Mouse (Mus musculus) midbrain, embryonic 11.5 days (tissue): ENCODE data around the gene Rrp1b. TPM values are rescaled to one million over a fixed set of nuclear protein-coding genes. Genes with fewer than 3 reads are reported as not detected.
"Not testable (repeated sequence)": the region's sequence is repeated elsewhere in the genome, so short reads cannot be mapped to it uniquely, and the experiment has no call there.

Experiments used
- ATAC-seq: fragments of 200-750 bp; cut with Nextera tagmentation; 2 replicates; pipeline ENCODE4 v1.8.0; 2017; ENCODE audit warnings: moderate TSS enrichment, moderate library complexity; ENCODE audit not compliant: low FRiP score
- DNase-seq: peaks from one replicate; pipeline ENCODE4 v3.0.0; 2015; ENCODE audit warnings: low spot score; ENCODE audit errors: missing footprints
- H3K27ac ChIP-seq: fragments of 300-500 bp; sonication (generic); 2 replicates; pipeline ENCODE4 v1.5.1; 2014; ENCODE audit warnings: low read depth, low read length
- H3K27me3 ChIP-seq: fragments of 300-500 bp; sonication (generic); 2 replicates; pipeline ENCODE4 v1.6.1; 2014; ENCODE audit warnings: mild to moderate bottlenecking, low read length, moderate library complexity, mixed read lengths; ENCODE audit not compliant: control insufficient read depth, insufficient read depth
- H3K36me3 ChIP-seq: fragments of 300-500 bp; sonication (generic); 2 replicates; pipeline ENCODE4 v1.6.1; 2014; ENCODE audit warnings: mild to moderate bottlenecking, low read length, moderate library complexity, mixed read lengths; ENCODE audit not compliant: control insufficient read depth, insufficient read depth
- H3K4me1 ChIP-seq: fragments of 300-500 bp; sonication (generic); 2 replicates; pipeline ENCODE4 v1.6.1; 2014; ENCODE audit warnings: low read length; ENCODE audit not compliant: control insufficient read depth, insufficient read depth
- H3K4me2 ChIP-seq: fragments of 300-500 bp; sonication (generic); 2 replicates; pipeline ENCODE4 v1.6.1; 2014; ENCODE audit warnings: mild to moderate bottlenecking, moderate library complexity
- H3K4me3 ChIP-seq: fragments of 300-500 bp; sonication (generic); 2 replicates; pipeline ENCODE4 v1.5.1; 2014; ENCODE audit warnings: low read depth, low read length
- H3K9ac ChIP-seq: fragments of 300-500 bp; sonication (generic); 2 replicates; pipeline ENCODE4 v1.6.1; 2014; ENCODE audit warnings: low read length
- H3K9me3 ChIP-seq: fragments of 300-500 bp; sonication (generic); 2 replicates; pipeline ENCODE4 v1.6.1; 2016; ENCODE audit warnings: low read length; ENCODE audit not compliant: control insufficient read depth
- WGBS: fragments of 180-500 bp; shearing (Covaris S2); extraction: QIAGEN DNeasy Blood & Tissue Kit; methylation state at CpG from one replicate; pipeline ENCODE4 v1.1.7; 2014; 5-methylcytosine and 5-hydroxymethylcytosine counted together
- polyA plus RNA-seq: library from polyadenylated mRNA; unstranded; fragments of >200 nt; fragmentation: Nextera tagmentation; extraction: Ambion mirVana; gene quantifications from 2 replicates; pipeline ENCODE4 v1.2.1, GENCODE M21; 2014

Rrp1b gene
- polyA plus RNA-seq, 1 experiment from 2014 or later, result 51.2 TPM

DNA sequence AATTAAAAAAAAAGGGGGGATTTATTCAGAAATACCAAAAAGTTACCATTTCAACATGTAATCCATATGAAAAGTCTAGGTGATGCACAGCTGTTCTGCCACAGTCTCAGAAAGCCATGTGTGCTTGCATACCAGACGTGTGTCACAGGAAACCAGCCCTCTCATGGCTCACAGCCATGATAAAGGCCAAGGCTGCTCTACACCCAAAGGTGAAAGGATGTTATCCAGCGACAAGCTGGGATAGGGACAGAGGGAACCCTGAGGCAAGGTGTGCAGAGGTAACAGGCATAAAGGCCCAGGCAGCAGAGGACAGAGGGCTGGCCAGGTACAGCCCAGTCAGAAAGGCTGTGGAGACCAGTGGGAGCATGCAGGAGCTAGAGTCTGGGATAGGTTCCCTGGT lies 27.8 kb downstream of the Rrp1b start:
- Histone ChIP-seq H3K4me3 (no peak overlapping the region), H3K27ac (no peak overlapping the region), H3K4me1 (no peaks in the 10 kb centered on the region), H3K36me3 (peaks cover 19% of the 10 kb centered on the region), H3K4me2 (no peak overlapping the region), H3K9me3 (no peaks in the 10 kb centered on the region), H3K27me3 (no peaks in the 10 kb centered on the region), H3K9ac (no peak overlapping the region)
- peak; percentile 64 for DNase-seq
- ATAC-seq, result no peak
- WGBS, result 82% methylated on average over 2 of the region's 2 CpGs

DNA sequence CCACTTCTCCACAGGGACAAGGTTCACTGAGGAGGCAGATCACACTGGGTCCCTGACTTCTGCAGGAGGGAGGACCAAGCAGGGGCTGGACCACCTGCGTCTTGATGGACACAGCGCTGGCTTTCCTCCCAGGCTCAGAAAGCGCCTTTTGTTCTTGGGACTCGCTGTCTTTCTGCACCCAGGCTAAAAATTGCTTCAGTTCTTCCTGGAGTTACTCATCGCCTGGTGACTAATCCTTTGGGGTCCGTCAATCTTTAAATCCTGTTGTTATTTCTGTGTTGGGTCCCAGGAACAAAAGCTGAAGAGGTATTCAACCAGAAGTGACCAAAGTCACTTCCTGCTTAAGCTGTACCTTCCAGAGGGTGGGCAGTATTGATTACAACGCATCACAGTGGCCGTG lies 28.9 kb downstream of the Rrp1b start:
- H3K4me3 ChIP-seq, H3K4me1 ChIP-seq, H3K27ac ChIP-seq, ATAC-seq, H3K4me2 ChIP-seq, H3K9me3 ChIP-seq, H3K9ac ChIP-seq, H3K27me3 ChIP-seq: not testable (repeated sequence)
- peak; percentile 61 for DNase-seq
- whole genome bisulfite sequencing, result 49% methylated on average over 8 of the region's 8 CpGs
- H3K36me3 ChIP-seq, result peaks cover 13% of the 10 kb centered on the region

DNA sequence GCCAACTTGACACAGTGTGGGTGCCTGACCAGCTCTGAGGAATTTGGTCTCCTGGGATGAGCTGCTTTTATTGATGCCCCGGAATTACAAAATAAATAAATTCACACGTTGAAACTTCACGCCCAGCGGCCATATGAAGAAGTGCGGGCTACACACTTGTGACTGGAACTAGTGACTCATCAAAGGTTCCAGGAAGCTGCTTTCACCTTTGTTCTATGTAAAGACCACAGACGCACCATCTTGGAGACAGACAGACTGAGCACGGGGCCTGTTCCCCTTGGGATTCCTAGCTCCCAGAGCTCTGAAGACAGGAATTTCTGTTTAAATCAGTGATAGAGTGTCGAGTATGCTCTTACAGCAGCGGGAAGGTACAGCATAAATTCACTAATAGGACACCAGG lies 31.6 kb downstream of the Rrp1b start:
- Histone ChIP-seq H3K9ac (no peak overlapping the region), H3K27me3 (no peaks in the 10 kb centered on the region), H3K4me2 (no peak overlapping the region), H3K9me3 (no peaks in the 10 kb centered on the region), H3K4me1 (no peaks in the 10 kb centered on the region), H3K36me3 (no peaks in the 10 kb centered on the region), H3K4me3 (no peak overlapping the region), H3K27ac (no peak overlapping the region)
- no peak for ATAC-seq
- peak; percentile 77 for DNase-seq
- WGBS, result 80% methylated on average over 9 of the region's 9 CpGs

DNA sequence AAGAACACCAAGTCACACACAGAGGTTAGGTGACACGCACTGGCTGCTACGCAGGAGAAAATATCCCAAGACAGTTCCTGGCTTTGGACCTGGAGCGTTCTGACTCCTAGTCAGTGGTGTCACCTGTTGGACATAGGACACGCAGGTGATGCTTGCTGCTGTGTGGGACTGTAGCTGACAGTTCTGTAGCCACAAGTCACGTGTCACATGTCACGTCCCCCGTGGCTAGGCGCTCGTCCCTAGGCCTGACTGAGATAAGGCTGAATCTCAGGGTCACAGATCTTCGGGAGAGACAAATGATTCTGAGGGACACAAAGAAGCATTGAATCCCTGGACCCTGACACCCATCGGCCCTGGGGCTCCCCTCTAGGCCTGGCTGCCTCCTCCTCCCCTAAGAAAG lies 32.5 kb downstream of the Rrp1b start:
- Histone ChIP-seq H3K4me3 (no peak overlapping the region), H3K36me3 (no peaks in the 10 kb centered on the region), H3K27ac (no peak overlapping the region), H3K27me3 (no peaks in the 10 kb centered on the region), H3K9ac (no peak overlapping the region), H3K9me3 (no peaks in the 10 kb centered on the region), H3K4me1 (no peaks in the 10 kb centered on the region), H3K4me2 (no peak overlapping the region)
- ATAC-seq, result no peak
- 92% methylated on average over 11 of the region's 11 CpGs for WGBS
- peak; percentile 33 for DNase-seq

DNA sequence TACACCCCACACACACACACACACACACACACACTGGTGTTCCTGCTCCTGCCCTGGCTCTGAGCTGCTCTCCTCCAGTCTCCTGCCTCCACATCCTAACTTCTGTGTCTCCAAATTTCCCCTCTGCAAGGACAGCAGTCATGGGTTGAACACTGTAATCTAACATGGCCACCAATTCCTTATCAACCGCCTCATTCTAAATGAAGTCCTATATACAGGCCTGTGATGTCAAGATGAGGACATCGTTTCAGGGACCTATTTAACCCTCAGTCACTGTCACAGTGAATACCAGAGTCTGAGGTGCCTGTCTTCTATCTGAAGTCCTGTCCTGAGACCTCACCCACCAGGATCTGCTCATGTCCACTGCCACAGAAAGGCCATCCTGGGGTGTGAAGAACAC lies 32.9 kb downstream of the Rrp1b start:
- 96% methylated on average over 2 of the region's 2 CpGs for WGBS
- Histone ChIP-seq H3K36me3 (no peaks in the 10 kb centered on the region), H3K9ac (no peak overlapping the region), H3K27ac (no peak overlapping the region), H3K4me3 (no peak overlapping the region), H3K4me2 (no peak overlapping the region), H3K4me1 (no peaks in the 10 kb centered on the region), H3K9me3 (no peaks in the 10 kb centered on the region), H3K27me3 (no peaks in the 10 kb centered on the region)
- DNase-seq (no peak), ATAC-seq (no peak)

DNA sequence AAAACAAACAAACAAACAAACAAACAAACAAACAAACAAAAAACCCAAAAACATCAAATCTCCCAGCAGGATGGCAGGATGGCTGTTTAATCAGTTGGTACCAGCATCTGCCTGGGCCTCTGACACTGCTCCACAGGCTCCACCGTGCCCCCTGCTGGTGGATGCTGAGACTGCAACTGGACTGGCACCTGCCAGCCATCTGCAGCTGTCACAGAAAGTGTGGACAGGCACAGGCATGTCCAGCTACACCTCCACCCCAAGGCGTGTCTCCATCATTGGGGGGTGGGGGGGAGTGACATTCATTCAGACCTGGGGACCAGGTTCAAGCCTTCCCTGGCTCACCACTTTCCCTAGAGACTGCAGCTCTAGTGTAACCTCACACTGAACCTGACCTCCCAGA lies 37.5 kb downstream of the Rrp1b start:
- peak; percentile 68 for ATAC-seq

DNA sequence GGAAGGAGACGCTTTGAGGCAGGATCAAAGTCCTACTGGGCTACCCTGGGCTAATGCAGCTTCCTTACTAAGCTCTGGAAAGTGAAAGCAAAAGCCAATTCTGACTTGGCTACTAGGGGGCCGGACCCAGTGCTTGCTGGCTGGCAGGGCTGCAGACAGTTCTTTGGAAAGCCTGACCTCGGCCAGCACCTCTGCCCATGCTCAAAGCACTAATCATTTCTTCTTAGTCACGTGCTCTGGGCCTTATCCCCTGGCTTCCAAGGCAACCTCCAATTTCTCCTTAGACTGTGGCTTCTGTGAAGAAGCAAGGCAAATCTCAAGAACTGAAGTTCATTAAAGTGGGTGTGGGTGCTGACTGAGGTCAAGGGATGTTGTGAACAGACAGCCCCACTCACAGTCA lies 38.8 kb downstream of the Rrp1b start:
- no peak overlapping the region for H3K4me2 ChIP-seq
- no peaks in the 10 kb centered on the region for H3K9me3 ChIP-seq
- no peak for ATAC-seq
- no peaks in the 10 kb centered on the region for H3K27me3 ChIP-seq
- no peak overlapping the region for H3K9ac ChIP-seq
- H3K4me3 ChIP-seq, result no peak overlapping the region
- H3K4me1 ChIP-seq, result no peaks in the 10 kb centered on the region
- WGBS, result 51% methylated on average over 4 of the region's 4 CpGs
- H3K36me3 ChIP-seq, result no peaks in the 10 kb centered on the region
- H3K27ac ChIP-seq, result no peak overlapping the region
- no peak for DNase-seq

More for the DNA sequence above, 37.5 kb downstream of the Rrp1b start:
- Histone ChIP-seq H3K36me3 (no peaks in the 10 kb centered on the region), H3K9me3 (no peaks in the 10 kb centered on the region), H3K27ac (no peak overlapping the region), H3K4me1 (no peaks in the 10 kb centered on the region), H3K4me2 (no peak overlapping the region), H3K4me3 (no peak overlapping the region), H3K27me3 (no peaks in the 10 kb centered on the region), H3K9ac (no peak overlapping the region)
- 0% methylated on average over 2 of the region's 2 CpGs for WGBS
- DNase-seq, result peak; percentile 99

DNA sequence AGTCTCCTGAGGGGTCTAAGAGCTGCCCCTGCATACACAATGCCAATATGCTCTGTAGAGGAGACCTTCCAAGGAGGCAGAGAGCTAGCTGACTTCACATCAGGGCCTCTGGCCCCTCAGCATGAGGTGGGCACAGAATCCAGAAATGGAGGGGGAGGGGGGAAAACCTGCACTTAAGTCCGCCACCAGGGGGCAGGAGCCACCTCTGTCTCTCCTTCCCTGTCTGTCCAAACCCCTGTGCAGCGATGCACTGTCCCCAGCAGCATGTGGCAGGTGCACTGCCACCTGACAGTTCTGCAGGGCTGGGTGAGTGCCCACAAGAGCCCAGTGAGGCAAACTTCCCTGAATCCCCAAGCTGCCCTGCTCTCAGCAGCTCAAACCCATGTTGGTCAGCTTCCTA lies 39.3 kb downstream of the Rrp1b start:
- ATAC-seq, result 0 out of 2 replicates have a peak, but pooled peaks have one; percentile 35
- Histone ChIP-seq H3K4me2 (no peak overlapping the region), H3K9ac (no peak overlapping the region), H3K36me3 (no peaks in the 10 kb centered on the region), H3K27me3 (no peaks in the 10 kb centered on the region), H3K4me1 (no peaks in the 10 kb centered on the region), H3K9me3 (no peaks in the 10 kb centered on the region), H3K27ac (no peak overlapping the region), H3K4me3 (no peak overlapping the region)
- WGBS, result 8% methylated on average over 2 of the region's 2 CpGs
- DNase-seq, result peak; percentile 93

DNA sequence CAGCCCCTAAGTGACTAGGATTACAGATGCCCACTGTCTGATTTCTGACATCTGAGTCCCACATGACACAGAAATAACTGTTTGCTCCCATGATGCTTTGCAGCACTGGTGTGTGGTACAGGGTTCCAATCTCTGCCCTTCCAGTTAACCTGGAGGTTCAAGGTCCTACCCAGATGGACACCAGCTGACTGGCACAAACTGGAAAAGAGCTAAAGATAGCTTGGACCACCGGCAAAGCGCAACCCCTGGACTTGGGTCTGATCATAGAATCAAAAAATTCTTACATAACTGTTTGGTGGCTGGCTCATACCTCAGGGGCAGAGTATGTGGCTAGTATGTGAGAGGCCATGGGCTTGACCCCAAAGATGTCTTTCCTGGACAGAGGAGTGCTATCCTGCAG lies 47.5 kb downstream of the Rrp1b start:
- H3K36me3 ChIP-seq, result no peaks in the 10 kb centered on the region
- H3K27me3 ChIP-seq, result no peaks in the 10 kb centered on the region
- no peak overlapping the region for H3K4me3 ChIP-seq
- H3K9ac ChIP-seq, result no peak overlapping the region
- 95% methylated on average over 2 of the region's 2 CpGs for WGBS
- no peaks in the 10 kb centered on the region for H3K9me3 ChIP-seq
- no peaks in the 10 kb centered on the region for H3K4me1 ChIP-seq
- DNase-seq (peak; percentile 6), ATAC-seq (no peak)
- H3K4me2 ChIP-seq, result no peak overlapping the region
- no peak overlapping the region for H3K27ac ChIP-seq

DNA sequence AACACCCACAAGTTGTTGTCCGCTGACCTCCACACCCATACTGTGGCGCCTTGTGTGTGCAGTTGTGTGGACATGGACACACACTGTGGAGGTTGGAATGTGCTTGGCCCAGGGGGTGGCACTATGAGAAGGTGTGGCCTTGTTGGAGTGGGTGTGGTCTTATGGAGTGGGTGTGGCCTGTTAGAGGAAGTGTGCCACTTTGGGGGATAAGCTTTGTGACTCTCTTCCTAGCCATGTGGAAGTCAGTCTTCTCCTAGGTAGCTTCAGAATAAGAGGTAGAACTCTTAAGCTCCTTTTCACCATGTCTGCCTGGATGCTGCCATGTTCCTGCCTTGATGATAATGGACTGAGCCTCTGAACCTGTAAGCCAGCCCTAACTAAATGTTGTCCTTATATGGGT lies 51.2 kb downstream of the Rrp1b start:
- ATAC-seq, result no peak
- 89% methylated on average over 2 of the region's 2 CpGs for WGBS
- H3K27me3 ChIP-seq, result no peaks in the 10 kb centered on the region

More for the DNA sequence above, 51.2 kb downstream of the Rrp1b start:
- no peak overlapping the region for H3K4me3 ChIP-seq
- no peaks in the 10 kb centered on the region for H3K9me3 ChIP-seq
- H3K36me3 ChIP-seq, result no peaks in the 10 kb centered on the region
- H3K4me2 ChIP-seq, result no peak overlapping the region
- peak; percentile 33 for DNase-seq
- H3K9ac ChIP-seq, result no peak overlapping the region
- peaks cover 9% of the 10 kb centered on the region; the same call in 1 of the 2 replicates for H3K4me1 ChIP-seq
- no peak overlapping the region for H3K27ac ChIP-seq
